Mouse (Mus musculus) kidney, adult 8-10 months (tissue): ENCODE measurements around the gene Oxsr1.
"Not testable (repeated sequence)": the region's sequence is repeated elsewhere in the genome, so short reads cannot be mapped to it uniquely, and the experiment has no call there.

Experiments
- DNase-seq, 2 experiments: peaks; one replicate each; pipeline ENCODE4 v3.0.0; 2022

Oxsr1 gene

GRCm38 (mm10) chr9:119268588-119269145, 53.6 kb downstream of the Oxsr1 start:
- DNase-seq: no peak

GRCm38 (mm10) chr9:119268120-119268519, 54.1 kb downstream of the Oxsr1 start:
- no peak for DNase-seq

GRCm38 (mm10) chr9:119266121-119266395, 56.2 kb downstream of the Oxsr1 start:
- DNase-seq: not testable (repeated sequence)

GRCm38 (mm10) chr9:119265373-119266120, 56.7 kb downstream of the Oxsr1 start:
- DNase-seq: not testable (repeated sequence)

- no peak for DNase-seq
Measured at GRCm38 (mm10) chr9:119263067-119263466, 59.2 kb downstream of the Oxsr1 start.

GRCm38 (mm10) chr9:119260825-119261224, 61.4 kb downstream of the Oxsr1 start:
- DNase-seq: no peak

GRCm38 (mm10) chr9:119258785-119259184, 63.4 kb downstream of the Oxsr1 start:
- no peak for DNase-seq

GRCm38 (mm10) chr9:119258128-119258527, 64.1 kb downstream of the Oxsr1 start:
- no peak for DNase-seq

GRCm38 (mm10) chr9:119256161-119256560, 66.1 kb downstream of the Oxsr1 start:
- no peak for DNase-seq

GRCm38 (mm10) chr9:119255096-119255495, 67.1 kb downstream of the Oxsr1 start:
- no peak for DNase-seq

- no peak for DNase-seq
Measured at GRCm38 (mm10) chr9:119254187-119254586, 68.0 kb downstream of the Oxsr1 start.

- DNase-seq: no peak
Measured at GRCm38 (mm10) chr9:119247996-119248395, 74.2 kb downstream of the Oxsr1 start.

- DNase-seq: peak; percentile 87 to 88
Measured at GRCm38 (mm10) chr9:119246826-119247225, 75.4 kb downstream of the Oxsr1 start.

GRCm38 (mm10) chr9:119243981-119244380, 78.2 kb downstream of the Oxsr1 start:
- peak; percentile 48 to 67 for DNase-seq

GRCm38 (mm10) chr9:119241169-119241865, 80.9 kb downstream of the Oxsr1 start:
- DNase-seq: no peak

- DNase-seq: no peak
Measured at GRCm38 (mm10) chr9:119240286-119240997, 81.8 kb downstream of the Oxsr1 start.

- peak; percentile 52 to 82 for DNase-seq
Measured at GRCm38 (mm10) chr9:119239274-119239673, 83.0 kb downstream of the Oxsr1 start.

- peak in 1 of 2 experiments; percentile 44 for DNase-seq
Measured at GRCm38 (mm10) chr9:119238796-119239195, 83.4 kb downstream of the Oxsr1 start.

GRCm38 (mm10) chr9:119231552-119231951, 90.7 kb downstream of the Oxsr1 start:
- DNase-seq: no peak

- no peak for DNase-seq
Measured at GRCm38 (mm10) chr9:119230829-119231228, 91.4 kb downstream of the Oxsr1 start.

GRCm38 (mm10) chr9:119220249-119220648, 102.0 kb downstream of the Oxsr1 start:
- DNase-seq: no peak

GRCm38 (mm10) chr9:119219667-119220066, 102.6 kb downstream of the Oxsr1 start:
- DNase-seq: no peak

- DNase-seq: peak; percentile 72 to 80
Measured at GRCm38 (mm10) chr9:119215341-119215740, 106.9 kb downstream of the Oxsr1 start.
